Mouse (Mus musculus): ENCODE data around the gene Unc5a. TPM values are rescaled to one million over a fixed set of nuclear protein-coding genes. Genes with fewer than 3 reads are reported as not detected.

Gene Unc5a
- not detected for polyA plus RNA-seq (2014; fragmentation: Illumina TruSeq; extraction: RNeasy Lipid Tissue Mini Kit (QIAGEN cat#74804); ENCODE audit: low read depth, low replicate concordance)

GRCm38 (mm10) chr13:54948531-54949493 is at the start of gene Unc5a:
Gene Unc5a (plus strand): TSS chr13:54949411.

DNA sequence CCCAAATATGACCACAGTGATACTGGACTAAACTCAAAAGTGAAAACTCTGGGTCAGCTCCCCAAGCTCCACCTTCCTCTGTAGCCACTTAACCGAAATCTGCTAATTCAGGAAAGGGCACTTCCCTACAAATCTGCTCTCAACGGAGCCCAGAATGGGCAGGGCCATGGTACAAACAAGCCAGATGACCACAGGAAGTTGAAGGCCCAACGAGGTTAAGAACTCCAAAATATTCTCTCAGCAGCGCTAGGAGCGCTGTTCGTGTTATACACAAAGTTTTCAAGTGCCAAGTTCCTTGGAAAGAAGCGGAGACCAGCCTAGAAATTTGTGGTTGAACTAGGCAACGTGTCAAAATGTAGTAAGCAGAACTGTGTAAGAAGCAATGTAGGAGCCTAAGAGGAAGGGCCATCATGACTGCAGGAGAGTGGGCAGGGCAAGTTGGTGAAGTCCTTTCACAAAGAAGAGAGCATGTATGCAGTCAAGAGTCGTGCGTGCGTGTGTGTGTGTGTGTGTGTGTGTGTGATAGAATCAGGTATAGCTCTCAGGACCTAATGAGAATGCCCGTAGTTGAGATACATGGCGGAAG is 72.1 kb downstream of the Unc5a start, which contains the start of gene Hk3:
Gene Hk3 (minus strand): TSS at position 192 of the 586 bp plus-strand sequence.

Other genes starting within 250 kb of the Unc5a start
- gene Cdhr2, start 247.9 kb upstream of the Unc5a start, polyA plus RNA-seq (2014; fragmentation: Illumina TruSeq; extraction: RNeasy Lipid Tissue Mini Kit (QIAGEN cat#74804); ENCODE audit: low read depth, low replicate concordance) = not detected
- gene Gprin1, start 199.5 kb upstream of the Unc5a start, polyA plus RNA-seq (2014; fragmentation: Illumina TruSeq; extraction: RNeasy Lipid Tissue Mini Kit (QIAGEN cat#74804); ENCODE audit: low read depth, low replicate concordance) = 0.87 TPM
- gene Sncb, start 182.8 kb upstream of the Unc5a start, polyA plus RNA-seq (2014; fragmentation: Illumina TruSeq; extraction: RNeasy Lipid Tissue Mini Kit (QIAGEN cat#74804); ENCODE audit: low read depth, low replicate concordance) = not detected
- not detected for gene Eif4e1b, start 165.4 kb upstream of the Unc5a start, polyA plus RNA-seq (2014; fragmentation: Illumina TruSeq; extraction: RNeasy Lipid Tissue Mini Kit (QIAGEN cat#74804); ENCODE audit: low read depth, low replicate concordance)
- gene Tspan17, start 160.0 kb upstream of the Unc5a start, polyA plus RNA-seq (2014; fragmentation: Illumina TruSeq; extraction: RNeasy Lipid Tissue Mini Kit (QIAGEN cat#74804); ENCODE audit: low read depth, low replicate concordance) = 4.6 TPM
- gene Hk3, start 72.0 kb downstream of the Unc5a start, polyA plus RNA-seq (2014; fragmentation: Illumina TruSeq; extraction: RNeasy Lipid Tissue Mini Kit (QIAGEN cat#74804); ENCODE audit: low read depth, low replicate concordance) = not detected
- 52.8 TPM for gene Uimc1, start 150.9 kb downstream of the Unc5a start, polyA plus RNA-seq (2014; fragmentation: Illumina TruSeq; extraction: RNeasy Lipid Tissue Mini Kit (QIAGEN cat#74804); ENCODE audit: low read depth, low replicate concordance)
- gene Zfp346, start 155.9 kb downstream of the Unc5a start, polyA plus RNA-seq (2014; fragmentation: Illumina TruSeq; extraction: RNeasy Lipid Tissue Mini Kit (QIAGEN cat#74804); ENCODE audit: low read depth, low replicate concordance) = 21.7 TPM
- not detected for gene Gm17617, start 184.1 kb downstream of the Unc5a start, polyA plus RNA-seq (2014; fragmentation: Illumina TruSeq; extraction: RNeasy Lipid Tissue Mini Kit (QIAGEN cat#74804); ENCODE audit: low read depth, low replicate concordance)
- 0.41 TPM for gene Fgfr4, start 203.2 kb downstream of the Unc5a start, polyA plus RNA-seq (2014; fragmentation: Illumina TruSeq; extraction: RNeasy Lipid Tissue Mini Kit (QIAGEN cat#74804); ENCODE audit: low read depth, low replicate concordance)